Mouse (Mus musculus): ENCODE results near the gene Zfp428.

- TF ChIP-seq POLR2A (IDR thresholded peaks at IDR 0.05; ENCODE audit: low read depth, low read length) (no peak), CTCF (IDR thresholded peaks at IDR 0.05; ENCODE audit: extremely low read depth, insufficient read length, insufficient replicate concordance, low read depth, low read length) (no peak)
Measured at GRCm38 (mm10) chr7:24533806-24534205, 27.0 kb downstream of the Zfp428 start.
